Mouse (Mus musculus) limb, embryonic 13.5 days (tissue): ENCODE data around the gene Medag. TPM values are rescaled to one million over a fixed set of nuclear protein-coding genes. Genes with fewer than 3 reads are reported as not detected.

Experiments
- ATAC-seq: fragments of 200-750 bp; cut with Nextera tagmentation; 2 replicates; pipeline ENCODE4 v1.8.0; 2017; ENCODE audit warnings: low read depth, moderate number of reproducible peaks, moderate TSS enrichment; ENCODE audit not compliant: low FRiP score
- H3K27ac ChIP-seq: fragments of 300-500 bp; sonication (generic); 2 replicates; pipeline ENCODE4 v1.5.1; 2015; ENCODE audit warnings: inconsistent platforms, mild to moderate bottlenecking, moderate library complexity
- H3K27me3 ChIP-seq: fragments of 300-500 bp; sonication (generic); 2 replicates; pipeline ENCODE4 v1.6.1; 2015; ENCODE audit warnings: mild to moderate bottlenecking, inconsistent platforms
- H3K36me3 ChIP-seq: fragments of 300-500 bp; sonication (generic); 2 replicates; pipeline ENCODE4 v1.6.1; 2015; ENCODE audit warnings: inconsistent platforms, mild to moderate bottlenecking, moderate library complexity
- H3K4me1 ChIP-seq: fragments of 300-500 bp; sonication (generic); 2 replicates; pipeline ENCODE4 v1.6.1; 2015; ENCODE audit warnings: inconsistent platforms
- H3K4me2 ChIP-seq: fragments of 300-500 bp; sonication (generic); replicated peaks from 2 replicates; pipeline ENCODE4 v1.6.1; 2015; ENCODE audit warnings: inconsistent platforms, mild to moderate bottlenecking, moderate library complexity
- H3K4me3 ChIP-seq: fragments of 300-500 bp; sonication (generic); 2 replicates; pipeline ENCODE4 v1.5.1; 2015; ENCODE audit warnings: moderate library complexity, mild to moderate bottlenecking, inconsistent platforms
- H3K9ac ChIP-seq: fragments of 300-500 bp; sonication (generic); 2 replicates; pipeline ENCODE4 v1.6.1; 2015; ENCODE audit warnings: mild to moderate bottlenecking, inconsistent platforms
- H3K9me3 ChIP-seq: fragments of 300-500 bp; sonication (generic); 2 replicates; pipeline ENCODE4 v1.6.1; 2016; ENCODE audit warnings: inconsistent platforms
- WGBS: fragments of 180-500 bp; shearing (Covaris S2); methylation state at CpG from one replicate; pipeline ENCODE4 v1.1.7; 2015; 5-methylcytosine and 5-hydroxymethylcytosine counted together
- polyA plus RNA-seq: library from polyadenylated mRNA; unstranded; fragments of >200 nt; fragmentation: Nextera tagmentation; extraction: Ambion mirVana; gene quantifications from 2 replicates; pipeline ENCODE4 v1.2.1, GENCODE M21; 2015

The Medag gene
- polyA plus RNA-seq, 1 experiment from 2014 or later: 1.5 TPM

- H3K4me2 ChIP-seq: peak overlapping the region; percentile 43
- H3K4me3 ChIP-seq: no peak overlapping the region
- WGBS: 42% methylated on average over 14 of the region's 14 CpGs
- H3K9me3 ChIP-seq: no peaks in the 10 kb centered on the region
- 0 out of 2 replicates have a peak overlapping the region, but pooled peaks have one; percentile 35 for H3K9ac ChIP-seq
- no peaks in the 10 kb centered on the region for H3K36me3 ChIP-seq
- no peak overlapping the region for H3K27ac ChIP-seq
- H3K27me3 ChIP-seq: no peaks in the 10 kb centered on the region
- H3K4me1 ChIP-seq: peaks cover 44% of the 10 kb centered on the region
- no peak for ATAC-seq
These were observed 36.3 kb upstream of the Medag start for GRCm38 (mm10) chr5:149375074-149375888.

- peaks cover 50% of the 10 kb centered on the region for H3K4me1 ChIP-seq
- H3K9me3 ChIP-seq: no peaks in the 10 kb centered on the region
- H3K27ac ChIP-seq: no peak overlapping the region
- no peak overlapping the region for H3K4me3 ChIP-seq
- peak overlapping the region; percentile 43 for H3K4me2 ChIP-seq
- H3K27me3 ChIP-seq: no peaks in the 10 kb centered on the region
- under 1% methylated on average over 8 of the region's 8 CpGs for WGBS
- H3K9ac ChIP-seq: 0 out of 2 replicates have a peak overlapping the region, but pooled peaks have one; percentile 35
- H3K36me3 ChIP-seq: no peaks in the 10 kb centered on the region
- peak; percentile 85 for ATAC-seq
These were observed 35.7 kb upstream of the Medag start for GRCm38 (mm10) chr5:149375889-149376212.

- no peaks in the 10 kb centered on the region for H3K27me3 ChIP-seq
- 81% methylated on average over 7 of the region's 7 CpGs for WGBS
- no peak overlapping the region for H3K9ac ChIP-seq
- no peak overlapping the region for H3K27ac ChIP-seq
- no peaks in the 10 kb centered on the region for H3K9me3 ChIP-seq
- H3K4me1 ChIP-seq: peaks cover 55% of the 10 kb centered on the region
- H3K4me2 ChIP-seq: no peak overlapping the region
- H3K36me3 ChIP-seq: no peaks in the 10 kb centered on the region
- no peak for ATAC-seq
- no peak overlapping the region for H3K4me3 ChIP-seq
These were observed 35.2 kb upstream of the Medag start for GRCm38 (mm10) chr5:149376367-149376766.

GRCm38 (mm10) chr5:149377253-149377652 lies 34.3 kb upstream of the Medag start:
- WGBS: 21% methylated on average over 6 of the region's 6 CpGs
- H3K4me1 ChIP-seq: peaks cover 64% of the 10 kb centered on the region
- no peaks in the 10 kb centered on the region for H3K36me3 ChIP-seq
- no peak overlapping the region for H3K4me2 ChIP-seq
- H3K9ac ChIP-seq: no peak overlapping the region
- no peak overlapping the region for H3K27ac ChIP-seq
- no peaks in the 10 kb centered on the region for H3K9me3 ChIP-seq
- no peaks in the 10 kb centered on the region for H3K27me3 ChIP-seq
- H3K4me3 ChIP-seq: no peak overlapping the region
- no peak for ATAC-seq

- Histone ChIP-seq H3K9ac (no peak overlapping the region), H3K27me3 (no peaks in the 10 kb centered on the region), H3K4me3 (no peak overlapping the region), H3K27ac (no peak overlapping the region), H3K4me1 (peaks cover 66% of the 10 kb centered on the region), H3K4me2 (no peak overlapping the region), H3K36me3 (no peaks in the 10 kb centered on the region), H3K9me3 (no peaks in the 10 kb centered on the region)
- no peak for ATAC-seq
- 67% methylated on average over 7 of the region's 7 CpGs for WGBS
These were observed 33.0 kb upstream of the Medag start for GRCm38 (mm10) chr5:149378566-149378965.

- Histone ChIP-seq H3K4me2 (no peak overlapping the region), H3K36me3 (no peaks in the 10 kb centered on the region), H3K4me1 (peaks cover 59% of the 10 kb centered on the region), H3K27ac (no peak overlapping the region), H3K4me3 (no peak overlapping the region), H3K27me3 (no peaks in the 10 kb centered on the region), H3K9ac (no peak overlapping the region), H3K9me3 (no peaks in the 10 kb centered on the region)
- 84% methylated on average over 16 of the region's 16 CpGs for WGBS
- no peak for ATAC-seq
These were observed 32.3 kb upstream of the Medag start for GRCm38 (mm10) chr5:149379131-149379784.

GRCm38 (mm10) chr5:149379861-149380260 lies 31.7 kb upstream of the Medag start:
- Histone ChIP-seq H3K9me3 (no peaks in the 10 kb centered on the region), H3K4me2 (no peak overlapping the region), H3K4me3 (no peak overlapping the region), H3K27ac (no peak overlapping the region), H3K27me3 (no peaks in the 10 kb centered on the region), H3K36me3 (no peaks in the 10 kb centered on the region), H3K9ac (no peak overlapping the region), H3K4me1 (peaks cover 59% of the 10 kb centered on the region)
- 89% methylated on average over 8 of the region's 8 CpGs for WGBS
- no peak for ATAC-seq

GRCm38 (mm10) chr5:149380388-149380916 lies 31.1 kb upstream of the Medag start:
- WGBS: 54% methylated on average over 8 of the region's 8 CpGs
- Histone ChIP-seq H3K4me3 (no peak overlapping the region), H3K9ac (no peak overlapping the region), H3K36me3 (no peaks in the 10 kb centered on the region), H3K27ac (peak overlapping the region; percentile 17; the same call in 1 of the 2 replicates), H3K4me2 (no peak overlapping the region), H3K4me1 (peaks cover 57% of the 10 kb centered on the region), H3K27me3 (no peaks in the 10 kb centered on the region), H3K9me3 (no peaks in the 10 kb centered on the region)
- no peak for ATAC-seq

GRCm38 (mm10) chr5:149381948-149382347 lies 29.6 kb upstream of the Medag start:
- Histone ChIP-seq H3K4me3 (no peak overlapping the region), H3K36me3 (no peaks in the 10 kb centered on the region), H3K4me1 (peaks cover 49% of the 10 kb centered on the region), H3K9ac (no peak overlapping the region), H3K27ac (peak overlapping the region; percentile 22; the same call in 1 of the 2 replicates), H3K27me3 (no peaks in the 10 kb centered on the region), H3K9me3 (no peaks in the 10 kb centered on the region; the same call in 1 of the 2 replicates), H3K4me2 (no peak overlapping the region)
- WGBS: 40% methylated on average over 4 of the region's 4 CpGs
- ATAC-seq: no peak

- Histone ChIP-seq H3K9ac (no peak overlapping the region), H3K9me3 (no peaks in the 10 kb centered on the region; the same call in 1 of the 2 replicates), H3K27ac (no peak overlapping the region), H3K36me3 (no peaks in the 10 kb centered on the region), H3K4me2 (no peak overlapping the region), H3K27me3 (no peaks in the 10 kb centered on the region), H3K4me1 (peaks cover 42% of the 10 kb centered on the region), H3K4me3 (no peak overlapping the region)
- 55% methylated on average over 5 of the region's 5 CpGs for WGBS
- no peak for ATAC-seq
These were observed 28.9 kb upstream of the Medag start for GRCm38 (mm10) chr5:149382601-149383000.

- Histone ChIP-seq H3K4me3 (no peak overlapping the region), H3K9me3 (no peaks in the 10 kb centered on the region; the same call in 1 of the 2 replicates), H3K4me2 (no peak overlapping the region), H3K4me1 (peaks cover 39% of the 10 kb centered on the region), H3K27ac (no peak overlapping the region), H3K27me3 (no peaks in the 10 kb centered on the region), H3K9ac (no peak overlapping the region), H3K36me3 (no peaks in the 10 kb centered on the region)
- 70% methylated on average over 7 of the region's 7 CpGs for WGBS
- ATAC-seq: no peak
These were observed 26.2 kb upstream of the Medag start for GRCm38 (mm10) chr5:149385228-149385961.
